Mouse (Mus musculus) heart, adult 2 months (tissue): ENCODE results near the gene Ints14.
"Not testable (repeated sequence)": the region's sequence is repeated elsewhere in the genome, so short reads cannot be mapped to it uniquely, and the experiment has no call there.

Source experiments
- CTCF ChIP-seq: fragments of 200-600 bp; IDR thresholded peaks from 2 replicates; pipeline ENCODE4 v1.8.1; 2022; ENCODE audit warnings: antibody characterized with exemption, mild to moderate bottlenecking, moderate library complexity
- POLR2A ChIP-seq: fragments of 200-500 bp; IDR thresholded peaks from 2 replicates; pipeline ENCODE4 v1.6.1; 2011; ENCODE audit warnings: mild to moderate bottlenecking, low read depth, low read length, control low read depth; ENCODE audit not compliant: insufficient read depth

DNA sequence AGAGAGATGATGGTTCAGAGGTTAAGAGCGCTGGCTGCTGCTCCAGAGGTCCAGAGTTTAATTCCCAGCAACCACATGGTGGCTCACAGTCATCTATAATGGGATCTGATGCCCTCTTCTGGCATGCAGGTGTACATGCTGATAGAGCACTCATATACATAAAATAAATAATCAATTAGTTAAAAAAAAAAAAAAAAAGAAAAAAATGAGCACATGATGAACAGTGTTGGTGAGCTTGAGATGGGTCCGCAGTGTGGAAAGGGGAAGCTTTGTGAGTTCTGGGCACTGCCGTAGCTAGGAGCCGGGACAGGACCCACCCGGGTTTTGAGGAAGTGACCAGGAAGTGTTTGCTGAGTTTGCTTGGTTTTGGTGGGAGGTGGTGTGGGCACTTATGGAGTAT lies 70.7 kb downstream of the Ints14 start:
- TF ChIP-seq POLR2A, result not testable (repeated sequence)
- TF ChIP-seq CTCF, result peak; percentile 23; the same call in 1 of the 2 replicates
